Mouse (Mus musculus): ENCODE measurements around the gene Drd5. TPM values are rescaled to one million over a fixed set of nuclear protein-coding genes. Genes with fewer than 3 reads are reported as not detected.

Gene Drd5
- polyA plus RNA-seq, 1 experiment, result not detected

DNA sequence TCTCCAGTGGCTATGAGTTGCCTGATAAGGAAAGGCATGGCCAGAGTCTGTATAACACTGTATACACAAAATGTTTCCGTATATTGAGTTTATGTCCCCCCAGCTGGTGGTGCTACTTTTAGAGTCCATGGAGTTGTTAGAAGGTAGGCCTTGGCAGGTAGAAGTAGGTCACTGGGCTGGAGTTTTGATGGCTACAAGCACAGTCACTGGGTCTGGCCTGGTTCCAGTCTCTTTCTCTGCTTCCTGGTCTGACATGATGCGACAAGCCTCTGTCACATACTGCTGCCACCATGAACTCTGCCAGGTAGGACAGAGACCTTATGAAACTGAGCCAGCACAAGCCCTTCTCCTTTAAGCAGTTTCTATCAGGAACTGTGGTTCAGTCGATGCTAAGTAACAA is 30.7 kb upstream of the Drd5 start:
- Histone ChIP-seq H3K27ac (ENCODE audit: insufficient read depth, low read depth, low read length) (no peak overlapping the region), H3K4me1 (ENCODE audit: control insufficient read depth, insufficient read depth, low read length) (no peaks in the 10 kb centered on the region), H3K4me3 (ENCODE audit: insufficient read depth, low read length) (no peak overlapping the region)
- TF ChIP-seq POLR2A (IDR thresholded peaks at IDR 0.05; ENCODE audit: borderline replicate concordance, low read depth, low read length) (no peak), CTCF (IDR thresholded peaks at IDR 0.05; ENCODE audit: low read depth, low read length) (no peak)

DNA sequence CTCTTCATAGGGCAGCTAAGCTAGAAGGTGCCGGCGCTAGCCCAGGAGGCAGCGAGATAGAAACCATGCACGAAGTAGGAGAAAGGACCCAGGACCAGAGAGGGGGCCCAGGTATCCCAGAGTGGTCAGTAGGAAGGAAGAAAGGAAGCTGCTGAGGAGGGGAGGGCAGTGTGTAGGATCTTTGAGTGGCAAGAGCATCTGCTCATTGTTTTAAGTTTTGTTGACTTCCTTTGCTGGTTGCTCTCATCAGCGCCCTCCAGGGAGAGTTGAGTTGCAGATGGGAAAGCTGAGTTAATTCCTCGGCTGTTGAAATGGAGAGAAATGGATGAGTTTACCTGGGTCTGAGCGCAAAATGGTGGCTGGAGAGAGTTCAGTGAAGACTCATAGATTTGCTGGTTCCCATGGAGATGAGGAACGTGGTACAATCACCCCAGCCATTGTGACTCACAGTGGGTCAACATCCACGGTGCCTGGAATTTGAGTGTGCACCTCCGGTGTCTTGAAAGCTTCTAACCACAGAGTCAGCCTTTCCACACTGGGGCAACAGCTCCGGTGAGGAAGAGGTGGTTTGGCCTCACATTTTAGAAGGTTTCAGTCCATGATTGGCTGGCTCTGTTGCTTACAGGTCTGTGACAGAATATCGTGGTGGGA is 17.3 kb upstream of the Drd5 start:
- Histone ChIP-seq H3K4me1 (ENCODE audit: control insufficient read depth, insufficient read depth, low read length) (no peaks in the 10 kb centered on the region), H3K27ac (ENCODE audit: insufficient read depth, low read depth, low read length) (no peak overlapping the region), H3K4me3 (ENCODE audit: insufficient read depth, low read length) (no peak overlapping the region)
- TF ChIP-seq CTCF (IDR thresholded peaks at IDR 0.05; ENCODE audit: low read depth, low read length), result no peak
- no peak for TF ChIP-seq POLR2A (IDR thresholded peaks at IDR 0.05; ENCODE audit: borderline replicate concordance, low read depth, low read length)

DNA sequence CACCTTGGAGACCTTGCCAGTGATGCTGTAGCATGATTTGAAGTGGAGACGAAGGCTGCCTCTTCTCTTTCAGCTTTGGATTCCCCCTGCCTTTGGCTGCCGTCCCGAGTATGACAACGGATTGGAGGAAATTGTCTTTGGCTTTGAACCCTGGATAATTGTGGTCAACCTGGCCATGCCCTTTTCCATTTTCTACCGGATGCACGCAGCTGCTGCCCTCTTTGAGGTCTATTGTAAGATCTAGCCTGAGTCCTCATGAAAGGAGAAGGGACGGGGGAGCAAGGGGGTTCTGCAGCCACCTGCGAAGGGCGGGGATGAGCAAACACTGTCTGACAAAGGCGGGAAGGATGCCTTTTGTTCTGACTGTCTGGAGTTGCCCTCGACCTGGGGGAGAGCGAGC is 16.5 kb upstream of the Drd5 start:
- no peak for TF ChIP-seq CTCF (IDR thresholded peaks at IDR 0.05; ENCODE audit: low read depth, low read length)
- TF ChIP-seq POLR2A (IDR thresholded peaks at IDR 0.05; ENCODE audit: borderline replicate concordance, low read depth, low read length), result no peak
- H3K4me3 ChIP-seq (ENCODE audit: insufficient read depth, low read length), result no peak overlapping the region
- H3K27ac ChIP-seq (ENCODE audit: insufficient read depth, low read depth, low read length), result no peak overlapping the region
- H3K4me1 ChIP-seq (ENCODE audit: control insufficient read depth, insufficient read depth, low read length), result no peaks in the 10 kb centered on the region

DNA sequence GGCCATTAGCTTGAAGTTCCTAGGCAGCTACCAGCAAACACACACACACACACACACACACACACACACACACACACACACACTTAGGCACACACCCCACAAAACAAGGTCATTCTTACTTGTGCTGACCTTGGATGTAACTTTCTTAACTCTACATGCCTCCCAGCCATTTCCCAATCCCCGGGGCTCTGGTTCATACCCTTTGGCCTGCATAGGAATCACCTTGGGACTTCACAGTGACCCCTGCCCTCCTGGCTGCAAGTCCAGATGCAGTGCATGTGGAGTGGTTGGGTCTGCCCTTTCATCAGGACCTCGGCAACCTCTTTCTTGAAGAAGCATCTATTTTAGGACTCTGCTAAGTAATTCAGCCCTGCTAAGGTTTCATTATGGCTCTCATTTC is 13.9 kb upstream of the Drd5 start:
- no peak for TF ChIP-seq CTCF (IDR thresholded peaks at IDR 0.05; ENCODE audit: low read depth, low read length)
- no peak for TF ChIP-seq POLR2A (IDR thresholded peaks at IDR 0.05; ENCODE audit: borderline replicate concordance, low read depth, low read length)
- H3K27ac ChIP-seq (ENCODE audit: insufficient read depth, low read depth, low read length), result no peak overlapping the region

DNA sequence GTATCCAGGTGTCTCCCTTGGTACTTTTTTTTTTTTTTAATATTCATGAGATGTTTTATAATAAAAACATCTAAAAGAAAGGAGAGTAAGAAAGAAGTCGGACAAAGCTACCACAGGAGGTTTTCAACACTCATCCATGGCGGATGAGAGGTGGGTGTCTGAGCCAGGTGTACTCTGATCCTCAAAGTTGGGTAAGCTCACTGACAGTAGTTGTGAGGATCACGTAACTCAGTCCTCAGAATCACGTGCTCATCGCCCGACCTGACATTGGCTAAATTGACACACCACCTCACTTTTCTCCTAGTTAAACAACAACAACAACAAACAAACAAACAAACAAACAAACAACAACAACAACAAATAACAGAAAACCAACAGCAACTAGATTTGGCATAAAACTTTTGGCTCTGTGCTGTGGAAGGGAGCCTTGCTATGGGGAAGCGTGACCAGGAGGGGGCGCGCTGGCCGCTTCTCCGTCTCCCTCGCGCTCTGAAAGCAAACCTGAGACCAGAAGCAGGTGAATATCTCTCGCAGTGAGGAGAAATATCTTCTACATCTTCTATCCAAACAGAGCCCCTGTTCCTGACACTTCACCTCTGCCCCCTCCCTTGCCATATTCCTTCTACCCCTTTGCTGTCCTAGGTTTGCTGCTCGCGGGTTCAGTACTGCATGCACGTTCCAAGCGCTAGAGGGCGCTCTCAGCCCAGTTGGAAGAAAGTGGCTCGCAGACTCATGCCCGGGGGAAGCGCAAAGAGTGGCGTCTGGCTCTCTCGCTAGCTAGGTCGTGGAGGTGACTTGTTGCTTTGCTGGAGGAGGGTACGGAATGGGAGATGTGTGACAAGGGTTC is 11.7 kb upstream of the Drd5 start:
- no peaks in the 10 kb centered on the region for H3K4me1 ChIP-seq (ENCODE audit: control insufficient read depth, insufficient read depth, low read length)
- TF ChIP-seq CTCF (IDR thresholded peaks at IDR 0.05; ENCODE audit: low read depth, low read length) (peak; percentile 100), POLR2A (IDR thresholded peaks at IDR 0.05; ENCODE audit: borderline replicate concordance, low read depth, low read length) (no peak)
- H3K4me3 ChIP-seq (ENCODE audit: insufficient read depth, low read length), result peak overlapping the region; percentile 44
- no peak overlapping the region for H3K27ac ChIP-seq (ENCODE audit: insufficient read depth, low read depth, low read length)

More for the DNA sequence above, 13.9 kb upstream of the Drd5 start:
- no peak overlapping the region for H3K4me3 ChIP-seq (ENCODE audit: insufficient read depth, low read length)
- H3K4me1 ChIP-seq (ENCODE audit: control insufficient read depth, insufficient read depth, low read length), result no peaks in the 10 kb centered on the region

DNA sequence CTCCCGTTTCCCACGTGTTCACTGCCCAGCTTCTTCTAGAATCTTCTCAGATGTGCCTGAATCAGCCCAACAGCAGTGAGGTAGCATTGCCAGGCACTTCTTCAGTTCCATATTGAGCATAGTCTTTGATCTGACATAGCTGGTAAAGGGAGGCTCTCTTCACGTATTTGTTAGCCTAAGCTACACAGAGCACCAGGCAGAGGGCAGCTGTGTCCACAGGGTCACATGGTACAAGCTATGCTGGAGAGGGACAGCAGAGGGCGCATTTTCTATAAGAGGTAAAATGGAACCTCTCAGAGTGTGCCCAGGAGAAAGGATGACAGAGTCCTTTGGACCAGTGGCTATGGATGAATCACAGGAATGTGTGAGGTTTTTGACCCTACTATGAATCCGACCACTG is 10.3 kb upstream of the Drd5 start:
- TF ChIP-seq CTCF (IDR thresholded peaks at IDR 0.05; ENCODE audit: low read depth, low read length) (no peak), POLR2A (IDR thresholded peaks at IDR 0.05; ENCODE audit: borderline replicate concordance, low read depth, low read length) (no peak)
- Histone ChIP-seq H3K27ac (ENCODE audit: insufficient read depth, low read depth, low read length) (no peak overlapping the region), H3K4me3 (ENCODE audit: insufficient read depth, low read length) (no peak overlapping the region), H3K4me1 (ENCODE audit: control insufficient read depth, insufficient read depth, low read length) (no peaks in the 10 kb centered on the region)

DNA sequence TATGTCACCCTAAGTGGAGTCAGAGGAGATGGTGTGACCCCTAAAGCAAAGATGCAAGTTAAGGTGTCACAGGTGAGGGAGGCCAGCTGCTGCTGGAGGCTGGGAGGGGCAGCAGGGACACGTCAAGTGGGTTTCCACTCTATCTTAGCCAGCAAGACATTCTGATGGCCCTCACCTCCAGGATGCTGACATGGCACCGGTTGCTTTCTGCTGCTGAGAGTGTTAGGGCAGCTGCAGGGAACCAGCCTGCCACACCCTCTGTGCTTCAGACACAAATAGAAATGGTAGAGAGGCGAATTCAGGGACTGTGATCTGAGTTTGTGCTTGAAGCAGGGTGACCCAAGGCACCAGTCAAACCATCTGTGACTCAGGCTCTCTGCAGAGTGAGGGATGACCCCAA is 9.4 kb upstream of the Drd5 start:
- Histone ChIP-seq H3K27ac (ENCODE audit: insufficient read depth, low read depth, low read length) (no peak overlapping the region), H3K4me1 (ENCODE audit: control insufficient read depth, insufficient read depth, low read length) (no peaks in the 10 kb centered on the region), H3K4me3 (ENCODE audit: insufficient read depth, low read length) (no peak overlapping the region)
- no peak for TF ChIP-seq CTCF (IDR thresholded peaks at IDR 0.05; ENCODE audit: low read depth, low read length)
- no peak for TF ChIP-seq POLR2A (IDR thresholded peaks at IDR 0.05; ENCODE audit: borderline replicate concordance, low read depth, low read length)

DNA sequence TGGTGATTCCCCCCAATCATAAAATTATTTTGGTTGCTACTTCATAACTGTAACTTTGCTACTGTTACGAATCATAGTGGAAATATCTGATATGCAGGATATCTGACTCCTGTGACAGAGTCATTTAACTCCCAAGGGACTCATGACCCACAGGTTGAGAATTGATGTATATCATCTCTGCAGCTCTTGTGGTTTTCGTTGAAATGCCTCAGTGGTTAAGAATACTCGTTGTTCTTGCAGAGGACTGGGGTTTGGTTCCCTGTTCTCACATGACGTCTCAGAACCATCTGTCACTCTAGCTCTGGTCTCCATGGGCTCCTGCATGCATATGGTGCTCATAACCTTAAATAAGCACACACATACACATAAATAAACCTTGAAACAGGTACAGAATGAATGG is 14.2 kb downstream of the Drd5 start:
- no peaks in the 10 kb centered on the region for H3K4me1 ChIP-seq (ENCODE audit: control insufficient read depth, insufficient read depth, low read length)
- TF ChIP-seq POLR2A (IDR thresholded peaks at IDR 0.05; ENCODE audit: borderline replicate concordance, low read depth, low read length) (no peak), CTCF (IDR thresholded peaks at IDR 0.05; ENCODE audit: low read depth, low read length) (no peak)
- H3K4me3 ChIP-seq (ENCODE audit: insufficient read depth, low read length), result no peak overlapping the region
- H3K27ac ChIP-seq (ENCODE audit: insufficient read depth, low read depth, low read length), result no peak overlapping the region

DNA sequence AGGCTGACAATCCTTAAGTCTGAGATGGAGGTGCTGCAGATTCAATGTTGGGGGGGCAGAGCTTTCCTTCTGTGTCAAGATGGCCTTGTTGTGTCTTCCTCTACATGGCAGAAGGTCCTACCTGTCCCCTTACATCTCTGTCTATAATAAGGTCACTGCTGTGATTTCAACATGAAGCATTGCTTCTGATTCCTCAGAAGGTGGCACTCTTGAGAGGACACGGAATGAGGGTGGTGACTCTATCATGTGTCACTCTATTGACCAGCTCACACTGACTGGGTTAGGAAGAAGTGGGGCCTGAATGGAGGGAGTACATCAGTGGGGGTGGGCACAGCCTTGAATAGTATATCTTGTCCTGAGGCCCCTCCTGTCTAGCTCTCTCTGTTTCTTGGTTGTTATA is 15.4 kb downstream of the Drd5 start:
- H3K4me1 ChIP-seq (ENCODE audit: control insufficient read depth, insufficient read depth, low read length), result no peaks in the 10 kb centered on the region
- TF ChIP-seq POLR2A (IDR thresholded peaks at IDR 0.05; ENCODE audit: borderline replicate concordance, low read depth, low read length) (no peak), CTCF (IDR thresholded peaks at IDR 0.05; ENCODE audit: low read depth, low read length) (no peak)
- H3K27ac ChIP-seq (ENCODE audit: insufficient read depth, low read depth, low read length), result no peak overlapping the region
- H3K4me3 ChIP-seq (ENCODE audit: insufficient read depth, low read length), result no peak overlapping the region

DNA sequence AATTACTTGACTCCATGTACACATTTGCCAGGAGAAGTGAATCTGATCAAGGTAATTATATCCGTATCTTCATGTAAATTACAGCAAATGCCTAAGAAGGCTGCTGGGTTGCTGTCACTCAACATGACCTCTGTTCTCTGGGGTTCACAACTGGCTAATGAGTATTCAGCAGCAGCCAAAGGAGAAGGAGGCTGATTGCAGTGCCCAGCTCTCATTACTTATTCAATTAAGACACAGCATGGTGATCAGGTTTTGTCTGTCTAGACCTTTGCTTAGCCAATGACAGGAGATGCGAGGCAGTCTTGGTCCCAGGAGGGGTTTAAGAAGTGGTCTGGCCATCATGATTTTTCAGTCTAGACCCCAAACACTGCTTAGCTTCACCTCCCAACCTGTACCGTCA is 23.9 kb downstream of the Drd5 start:
- no peak overlapping the region for H3K27ac ChIP-seq (ENCODE audit: insufficient read depth, low read depth, low read length)
- no peak overlapping the region for H3K4me3 ChIP-seq (ENCODE audit: insufficient read depth, low read length)
- TF ChIP-seq POLR2A (IDR thresholded peaks at IDR 0.05; ENCODE audit: borderline replicate concordance, low read depth, low read length), result no peak
- no peak for TF ChIP-seq CTCF (IDR thresholded peaks at IDR 0.05; ENCODE audit: low read depth, low read length)
- H3K4me1 ChIP-seq (ENCODE audit: control insufficient read depth, insufficient read depth, low read length), result no peaks in the 10 kb centered on the region

All from bone marrow macrophage, adult 2 months (primary cell).